Mouse (Mus musculus): ENCODE measurements around the gene Cfhr1.

Cfhr1 gene

DNA sequence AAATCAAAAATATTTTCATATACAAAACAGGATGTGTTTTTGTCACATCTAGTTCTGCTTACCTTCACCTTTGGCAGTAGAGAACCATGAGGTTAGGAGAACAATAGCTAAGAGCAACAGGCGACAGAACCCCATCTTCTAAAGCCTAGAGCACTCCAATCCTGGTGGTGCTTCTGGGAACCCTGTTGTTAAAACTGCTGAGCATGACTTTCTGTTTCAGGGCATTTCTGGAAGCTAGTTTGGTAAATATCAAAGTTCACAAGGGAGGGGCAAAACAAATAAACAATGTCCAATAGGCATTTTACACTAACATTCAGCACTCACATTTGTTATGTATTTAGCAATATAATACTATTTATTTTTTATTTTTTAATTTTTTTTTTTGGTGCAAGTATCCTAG is at the start of gene Cfhr1:
Gene Cfhr1 (minus strand): TSS at position 249 of the 400 bp plus-strand sequence.
- no peak for DNase-seq (ENCODE audit: low spot score)

DNA sequence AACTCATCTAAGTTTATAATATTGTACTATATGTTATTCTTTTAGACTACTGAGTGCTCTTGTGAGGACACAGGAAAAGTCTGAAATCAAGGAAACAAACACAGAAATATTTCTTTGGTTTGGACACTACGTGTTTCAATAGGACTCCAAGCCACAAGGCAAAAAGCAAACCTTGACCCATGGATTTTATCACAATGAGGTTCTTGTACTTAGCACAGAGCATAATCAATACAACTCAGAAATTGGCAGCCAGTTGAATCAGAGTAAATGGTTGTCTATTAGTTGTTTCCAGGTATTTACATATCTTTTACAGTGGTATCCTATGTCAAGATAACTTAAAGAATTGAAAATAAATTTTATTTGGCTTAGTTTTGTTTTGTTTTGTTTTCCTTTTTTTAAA is 8.8 kb downstream of the Cfhr1 start:
- no peak for DNase-seq (ENCODE audit: low spot score)

DNA sequence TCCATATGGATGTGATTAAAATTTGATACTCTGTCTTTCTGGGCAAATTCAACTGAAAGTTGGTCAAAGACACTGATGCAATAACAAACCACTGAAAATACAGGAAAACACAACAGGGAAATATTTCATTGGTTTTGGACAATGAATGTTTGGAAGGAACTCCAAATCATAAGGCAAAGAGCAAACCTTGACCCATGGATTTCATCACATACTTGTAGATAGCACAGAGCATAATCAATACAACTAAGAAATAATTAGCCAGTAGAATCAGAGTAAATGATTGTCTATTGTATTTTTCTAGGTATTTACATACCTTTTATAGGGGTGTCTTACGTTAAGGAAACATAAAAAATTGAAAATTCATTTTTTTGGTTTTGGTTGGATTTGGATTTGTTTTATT is 11.5 kb downstream of the Cfhr1 start:
- DNase-seq (ENCODE audit: low spot score), result no peak

DNA sequence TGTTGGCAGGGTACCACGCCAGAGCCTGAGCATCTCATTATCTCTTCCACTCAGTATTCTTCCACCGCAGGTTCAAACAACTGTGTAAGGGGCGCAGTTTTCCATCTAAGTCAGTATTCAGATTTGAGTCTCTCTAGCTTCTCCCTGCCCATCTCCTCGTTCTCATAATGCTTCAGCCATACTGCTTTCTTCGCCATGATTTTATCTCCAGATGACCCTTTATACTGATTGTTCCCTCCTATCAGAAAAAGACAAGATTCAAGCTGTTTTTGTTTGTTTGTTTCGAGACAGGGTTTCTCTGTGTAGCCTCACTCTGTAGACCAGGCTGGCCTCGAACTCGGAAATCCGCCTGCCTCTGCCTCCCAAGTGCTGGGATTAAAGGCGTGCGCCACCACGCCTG is 45.5 kb downstream of the Cfhr1 start:
- DNase-seq (ENCODE audit: low spot score), result no peak

DNA sequence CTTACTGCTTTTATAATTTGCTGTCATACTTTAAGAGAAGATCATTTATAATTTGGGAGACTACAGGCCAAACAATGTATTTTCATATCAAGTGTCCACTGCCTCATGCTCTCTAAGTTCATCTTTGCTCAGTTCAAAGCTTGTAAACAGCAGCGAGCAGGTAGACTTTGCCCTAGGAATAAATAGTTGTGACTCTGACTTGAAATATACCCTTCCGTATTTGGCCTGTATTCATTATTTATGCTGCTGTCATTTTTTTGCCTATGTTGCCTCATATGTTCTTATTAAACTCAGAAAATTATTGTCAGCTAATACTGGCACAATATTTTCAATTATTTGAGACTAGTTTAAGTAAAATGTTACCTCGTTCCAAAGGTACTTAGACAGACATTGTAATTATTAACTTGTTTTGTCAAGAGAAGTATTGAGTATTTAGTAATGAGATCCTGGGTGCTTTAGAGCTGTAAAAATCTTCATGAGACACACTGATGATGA is 58.8 kb downstream of the Cfhr1 start, which contains the start of gene F13b:
Gene F13b (plus strand): TSS at position 445 of the 495 bp plus-strand sequence.
- DNase-seq (ENCODE audit: low spot score), result no peak

DNA sequence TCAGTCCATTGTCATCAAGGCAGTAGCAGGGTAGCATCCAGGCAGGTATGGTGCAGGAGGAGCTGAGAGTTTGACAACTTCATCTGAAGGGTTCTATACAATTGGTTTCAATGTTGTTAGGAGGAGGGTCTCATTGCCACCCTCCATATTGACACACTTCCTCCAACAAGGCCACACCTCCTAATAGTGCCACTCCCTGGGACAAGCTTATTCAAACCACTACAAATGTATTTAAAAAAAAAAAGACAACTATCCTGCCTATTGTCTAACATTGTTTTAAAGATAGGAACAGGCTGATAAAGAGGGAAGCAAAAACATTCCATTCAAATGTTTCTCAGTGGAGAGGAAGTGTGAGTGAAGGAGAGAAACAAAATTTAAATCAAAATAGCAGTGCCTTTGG is 60.3 kb downstream of the Cfhr1 start:
- DNase-seq (ENCODE audit: low spot score), result no peak
